Mouse (Mus musculus) brain, embryonic 18.5 days (tissue): ENCODE measurements around the gene Rapgef1.

ENCODE experiments used
- DNase-seq: peaks from one replicate; pipeline ENCODE4 v3.0.0-alpha.2; 2012; ENCODE audit warnings: low read depth, low spot score

Gene Rapgef1

GRCm38 (mm10) chr2:29619484-29620300 lies at the start of gene Rapgef1:
Rapgef1 (plus strand) TSS chr2:29619720.
- no peak for DNase-seq

DNA sequence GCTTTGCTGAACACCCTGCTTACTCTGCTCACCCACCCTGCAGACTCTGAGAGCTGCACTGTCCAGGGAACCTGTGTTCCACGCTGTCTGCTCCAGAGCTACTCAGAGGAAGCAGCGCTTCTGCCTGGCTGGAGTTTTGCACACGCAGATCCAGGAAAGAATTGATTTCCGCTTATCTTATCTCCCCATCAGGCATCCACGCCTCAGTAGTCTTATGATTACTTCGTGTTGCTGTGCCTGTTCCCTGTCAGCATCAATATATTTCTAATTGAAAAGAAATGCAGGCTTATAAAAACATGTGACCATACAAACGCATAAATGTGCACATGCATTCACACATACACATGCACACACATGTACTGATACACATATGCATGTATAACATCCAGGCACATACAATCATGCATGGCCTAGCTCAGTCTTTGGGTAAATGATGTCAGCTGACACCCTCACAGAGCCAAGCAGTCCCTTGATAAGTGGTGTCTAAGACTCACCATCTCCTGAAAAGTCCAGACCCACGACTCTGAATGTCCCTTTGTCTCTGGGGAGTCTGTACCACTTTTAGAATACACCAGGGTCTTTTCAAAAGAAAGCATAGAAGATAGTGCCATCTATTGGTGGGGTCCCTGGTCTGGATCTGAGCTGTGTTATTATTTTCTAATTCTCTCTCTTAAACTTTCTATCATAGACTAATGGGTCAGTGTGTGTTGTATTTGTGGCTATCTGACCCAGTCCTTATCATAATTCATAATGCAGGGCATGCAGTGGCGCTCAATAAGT lies 47.4 kb upstream of the Rapgef1 start:
- DNase-seq, result no peak

DNA sequence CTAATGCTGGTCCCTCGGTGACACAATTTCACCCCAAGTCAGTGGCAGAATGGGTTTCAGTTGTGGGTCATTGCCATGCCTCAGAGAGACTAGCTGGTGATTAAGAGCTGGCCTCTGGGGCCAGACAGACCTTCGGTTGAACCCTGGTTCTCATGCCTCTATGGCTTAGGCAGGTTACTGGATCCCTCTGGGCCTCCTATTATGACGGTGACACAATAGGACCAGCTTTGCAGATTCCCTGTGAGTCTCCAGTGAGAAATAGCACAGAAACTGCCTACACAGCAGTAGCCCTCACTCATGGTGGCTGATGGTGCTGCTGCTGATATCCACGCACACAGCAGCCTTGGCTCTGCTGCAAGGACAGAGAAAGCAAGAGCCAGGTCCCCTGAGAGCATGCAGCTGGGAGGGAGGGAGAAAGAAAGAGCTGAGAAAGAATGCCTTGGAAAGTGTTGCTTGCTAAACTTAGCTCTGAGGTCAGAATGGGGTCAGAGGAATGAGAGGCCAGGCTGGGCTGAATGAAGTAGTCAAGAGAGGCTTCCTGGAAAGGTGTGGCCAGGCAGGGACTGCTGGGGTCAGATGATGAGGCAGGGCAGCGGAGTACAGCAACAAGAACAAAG lies 46.6 kb upstream of the Rapgef1 start:
- no peak for DNase-seq

DNA sequence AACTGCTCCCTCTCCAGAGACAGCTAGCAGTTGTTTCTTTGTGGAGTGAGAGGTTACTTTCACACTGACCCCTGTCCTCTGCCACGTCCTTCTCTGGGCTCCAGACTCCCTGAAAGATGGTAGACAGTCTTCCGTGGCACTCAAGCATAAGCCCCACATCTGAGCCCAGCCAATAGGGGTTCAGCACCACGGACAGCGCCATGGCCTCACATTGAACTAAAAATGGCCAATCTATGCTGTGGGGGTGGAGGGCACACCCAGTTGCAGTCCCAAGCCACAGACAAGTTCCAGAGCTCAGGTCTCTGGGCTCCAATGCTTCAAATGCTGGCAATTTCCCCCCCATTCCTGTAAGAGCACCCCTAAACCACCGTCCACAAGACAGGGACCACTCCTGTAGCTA lies 45.9 kb upstream of the Rapgef1 start:
- DNase-seq, result no peak

DNA sequence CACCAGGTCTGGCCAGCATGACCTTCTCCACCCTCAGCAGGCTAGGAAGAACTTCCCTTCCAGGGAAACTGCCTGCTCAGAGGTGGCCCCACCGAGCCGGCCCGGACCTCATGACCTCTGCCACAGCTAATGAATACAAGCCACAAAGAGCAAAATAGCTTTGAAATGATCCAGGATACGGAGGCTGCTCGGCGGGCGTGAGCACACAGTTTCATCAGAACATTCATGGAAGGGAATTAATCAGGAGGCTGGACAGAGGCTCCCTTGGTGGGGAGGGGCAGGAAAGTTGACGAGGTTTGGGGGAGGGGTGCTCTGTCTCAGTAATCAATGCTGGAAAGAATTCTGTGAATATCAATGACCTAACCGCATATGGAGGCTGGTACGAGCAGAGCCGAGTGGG lies 45.3 kb upstream of the Rapgef1 start:
- DNase-seq, result no peak

DNA sequence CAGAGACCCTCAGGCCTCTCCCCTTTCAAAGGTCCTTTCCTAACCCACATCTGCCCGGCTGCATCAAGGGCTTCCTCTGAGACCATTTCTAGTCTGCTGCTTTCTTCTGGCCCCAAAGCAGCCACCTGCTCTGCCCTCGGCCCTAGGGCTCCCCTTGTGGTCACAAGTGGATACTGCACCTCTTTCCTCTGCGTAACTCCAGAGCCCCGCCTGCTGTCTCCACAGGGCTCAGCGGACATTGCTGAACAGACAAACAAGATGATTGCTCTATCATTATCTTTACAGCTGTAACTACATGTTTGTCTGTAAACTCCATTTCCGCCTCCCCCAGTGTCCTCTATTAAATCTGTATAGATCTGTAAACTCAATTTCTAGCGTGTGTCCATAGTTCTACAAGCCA lies 37.1 kb upstream of the Rapgef1 start:
- DNase-seq, result no peak

DNA sequence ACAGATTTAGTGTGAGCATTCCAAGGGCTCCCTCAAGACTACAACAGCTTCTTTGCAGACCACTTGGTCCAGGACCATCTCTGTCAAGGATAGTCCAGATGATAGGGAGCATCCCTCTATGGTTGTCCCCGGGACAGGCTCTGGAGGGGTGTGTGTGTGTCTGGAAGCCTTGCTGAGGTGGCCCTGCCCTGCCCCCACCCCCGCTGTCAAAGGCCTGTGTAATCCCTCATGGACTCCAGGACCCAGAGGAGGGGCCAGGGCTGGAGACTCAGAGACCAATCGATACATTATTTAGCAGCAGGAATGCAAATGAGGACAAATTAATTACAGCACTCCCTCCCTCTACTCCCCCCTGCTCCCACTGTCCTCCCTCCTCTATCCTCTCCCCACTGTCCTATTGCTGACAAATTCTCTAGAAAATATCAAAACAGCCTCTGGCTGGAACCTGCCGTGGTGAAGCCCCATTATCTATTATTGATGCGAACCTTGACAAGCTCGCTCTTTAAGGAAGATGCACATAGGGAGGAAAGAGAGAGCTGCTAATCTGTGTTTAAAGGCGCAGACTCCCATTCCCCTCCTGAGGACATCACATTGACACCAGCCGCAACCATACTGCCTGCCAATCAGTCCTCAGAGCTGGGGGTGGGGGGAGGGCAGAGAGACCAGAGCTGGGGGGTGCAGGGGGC lies 33.4 kb upstream of the Rapgef1 start:
- no peak for DNase-seq

- DNase-seq, result no peak
Observed at GRCm38 (mm10) chr2:29588006-29588405, 31.5 kb upstream of the Rapgef1 start.

GRCm38 (mm10) chr2:29589266-29589665 lies 30.3 kb upstream of the Rapgef1 start:
- no peak for DNase-seq

DNA sequence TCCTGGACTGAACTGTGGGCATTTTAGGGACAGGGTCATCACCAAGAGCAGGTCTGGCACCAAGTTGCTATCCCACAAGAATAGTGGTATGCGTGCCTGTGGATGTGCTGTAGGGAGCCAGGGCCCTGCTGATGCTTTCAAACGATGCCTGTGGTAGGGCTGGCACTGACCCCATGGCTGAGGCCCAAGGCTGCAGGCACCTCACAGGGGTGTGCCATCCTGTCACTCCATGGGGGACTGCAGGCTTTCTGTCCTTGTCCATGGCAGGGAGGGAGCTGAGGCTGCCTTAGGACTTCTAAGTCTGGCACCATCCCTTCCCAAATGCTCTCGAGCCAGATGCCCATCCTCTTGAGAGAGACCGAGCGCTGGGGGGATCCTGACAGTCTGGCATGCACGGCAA lies 27.9 kb upstream of the Rapgef1 start:
- DNase-seq, result no peak

DNA sequence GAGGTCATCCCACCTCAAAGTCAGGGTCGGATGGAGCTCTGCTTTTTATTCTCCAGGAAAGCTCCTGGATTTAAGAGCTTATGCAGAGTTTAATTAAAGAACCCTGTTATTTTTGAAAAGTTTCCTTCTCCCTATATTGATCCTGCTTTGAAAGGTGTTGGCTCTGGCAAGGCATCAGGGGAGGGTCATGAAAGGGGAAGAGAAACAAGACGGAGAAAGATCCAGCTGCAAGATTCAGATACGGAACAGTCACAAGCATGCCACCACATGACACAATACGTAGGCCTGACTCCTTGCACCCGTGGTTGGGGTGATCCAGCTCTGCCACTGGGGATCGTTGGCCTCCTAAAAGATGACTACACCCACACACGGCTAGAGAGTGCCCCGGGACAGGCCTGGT lies 27.0 kb upstream of the Rapgef1 start:
- no peak for DNase-seq

DNA sequence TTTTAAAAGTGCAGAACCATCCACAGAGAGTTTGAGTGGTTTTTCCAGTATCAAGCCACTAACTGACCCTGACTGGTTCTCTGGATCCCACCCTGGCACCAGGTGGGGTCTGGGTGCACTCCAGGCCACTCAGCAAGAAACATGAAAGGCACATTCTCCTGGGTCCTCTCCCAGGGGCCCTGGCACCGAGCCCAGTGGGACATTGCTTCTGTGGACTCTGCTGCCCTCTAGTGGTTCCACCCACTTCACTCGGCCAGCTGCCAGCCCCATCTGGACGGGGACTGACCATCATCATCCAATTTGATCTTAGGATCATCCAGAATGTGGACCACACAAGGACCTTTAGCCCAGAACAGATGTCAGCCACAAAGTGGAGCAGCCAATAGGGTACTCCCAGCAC lies 15.6 kb upstream of the Rapgef1 start:
- no peak for DNase-seq

DNA sequence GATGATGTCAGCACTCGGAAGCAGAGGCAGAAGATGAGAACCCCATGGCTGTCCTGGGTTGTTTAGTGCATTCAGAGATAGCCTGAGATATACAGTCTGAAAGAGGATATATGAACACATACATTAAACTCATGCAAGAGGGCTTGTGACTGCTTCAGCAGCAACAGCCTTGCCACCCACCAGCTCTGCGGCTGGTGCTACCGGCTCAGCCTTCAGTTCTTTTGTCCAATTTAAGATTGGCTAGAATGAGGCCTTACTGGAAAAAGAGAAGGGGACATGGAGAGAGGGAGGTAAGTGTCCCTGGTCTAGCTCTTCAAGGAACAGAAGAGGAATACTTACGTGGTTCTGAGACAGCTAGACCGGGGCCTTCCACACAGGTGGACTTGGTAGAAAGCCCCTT lies 13.9 kb upstream of the Rapgef1 start:
- no peak for DNase-seq

DNA sequence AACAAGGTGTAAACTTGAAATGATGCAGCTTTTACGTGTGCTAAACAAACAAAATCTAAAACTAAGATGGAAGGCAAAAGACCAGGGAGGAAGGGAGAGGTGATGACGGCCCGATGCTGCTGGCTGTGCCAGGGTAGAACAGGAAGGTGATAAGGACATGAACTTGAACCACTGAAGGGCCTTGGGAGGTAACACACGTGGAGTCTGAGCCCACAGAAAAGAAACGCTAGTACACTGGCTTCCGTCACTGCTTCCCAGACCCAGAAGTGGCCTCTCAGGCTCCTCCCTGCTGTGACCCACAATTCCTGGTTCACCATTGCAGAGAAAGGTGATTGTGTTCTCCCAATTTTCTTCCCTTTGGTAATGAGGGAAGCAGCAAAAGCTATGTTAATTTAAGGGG lies 13.1 kb upstream of the Rapgef1 start:
- no peak for DNase-seq

GRCm38 (mm10) chr2:29617341-29617740 lies 2.2 kb upstream of the Rapgef1 start:
- DNase-seq, result no peak

DNA sequence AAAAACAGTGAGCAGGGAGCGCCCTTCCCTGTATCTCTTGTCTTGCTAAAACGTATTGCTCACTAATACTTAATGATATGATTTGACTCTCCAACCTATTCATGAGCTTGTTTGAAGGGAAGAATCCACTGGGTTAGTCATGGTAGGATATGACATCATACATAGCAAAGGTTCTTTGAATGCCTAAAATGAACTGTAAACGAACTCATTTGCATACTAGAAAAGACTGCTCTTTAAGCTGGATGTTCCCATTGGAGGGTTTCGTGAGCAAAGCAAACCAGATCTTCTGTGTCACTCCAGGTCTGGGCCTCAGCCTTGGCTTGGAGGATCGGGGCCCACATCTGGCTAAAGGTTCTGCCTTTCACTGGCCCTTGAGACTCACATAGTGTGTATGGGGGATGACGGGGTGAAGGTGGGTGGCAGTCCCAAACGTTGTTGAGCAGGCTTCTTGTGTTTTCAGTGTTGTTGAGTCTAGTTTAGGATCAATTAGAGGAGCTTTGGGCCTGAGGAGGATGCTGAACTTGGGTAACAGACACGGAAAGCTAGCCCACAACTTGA lies 515 bp upstream of the Rapgef1 start:
- no peak for DNase-seq

- DNase-seq, result no peak
Observed at GRCm38 (mm10) chr2:29620301-29620827, 844 bp downstream of the Rapgef1 start.

DNA sequence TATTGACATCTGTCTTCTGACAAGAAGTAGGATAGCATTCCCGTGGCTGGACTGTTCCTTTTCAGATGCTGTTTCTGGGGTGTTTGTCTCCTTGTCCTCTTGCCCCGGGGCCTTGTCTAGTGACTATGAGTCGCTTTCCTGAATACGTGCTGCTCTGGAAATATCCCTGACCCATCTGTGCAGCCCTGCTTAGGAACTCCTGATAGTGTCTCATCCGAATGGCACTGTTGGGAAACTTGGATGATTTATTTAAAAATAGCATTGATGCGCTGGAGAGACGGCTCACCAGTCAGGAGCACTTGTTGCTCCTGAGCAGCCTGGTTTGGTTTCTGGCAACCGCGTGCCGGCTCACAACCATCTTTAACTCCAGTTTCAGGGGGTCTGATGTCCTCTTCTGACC lies 1.6 kb downstream of the Rapgef1 start:
- no peak for DNase-seq

DNA sequence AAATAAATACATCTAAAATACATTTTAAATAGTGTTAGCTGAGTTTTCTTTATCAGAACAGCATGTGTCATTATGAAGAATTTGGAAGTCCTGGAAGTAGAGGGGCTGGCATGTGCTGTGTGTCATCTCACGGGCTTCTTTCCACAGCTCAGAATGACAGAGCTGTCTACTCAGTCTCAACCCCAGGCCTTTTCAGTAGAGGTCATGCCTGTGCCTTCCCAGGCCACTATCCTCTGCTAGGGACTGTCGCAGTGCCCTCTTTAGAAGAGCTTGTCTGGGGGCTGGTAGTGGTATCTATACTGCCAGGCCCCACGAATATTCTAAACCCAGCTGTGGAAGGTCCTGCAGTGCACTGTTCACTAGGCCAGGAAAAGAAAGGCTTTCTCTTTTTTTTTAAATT lies 2.1 kb downstream of the Rapgef1 start:
- DNase-seq, result no peak

- no peak for DNase-seq
Observed at GRCm38 (mm10) chr2:29622126-29623005, 2.8 kb downstream of the Rapgef1 start.
